Mouse (Mus musculus) spleen, embryonic (tissue): ENCODE data around the gene Scn2b.

Experiments
- CTCF ChIA-PET: fragments of 350-600 bp; sonication (Branson Sonifier 250); formaldehyde crosslinking; loops from one replicate; lab custom pipeline; 2022; lab: Charles Lee

Gene Scn2b

DNA sequence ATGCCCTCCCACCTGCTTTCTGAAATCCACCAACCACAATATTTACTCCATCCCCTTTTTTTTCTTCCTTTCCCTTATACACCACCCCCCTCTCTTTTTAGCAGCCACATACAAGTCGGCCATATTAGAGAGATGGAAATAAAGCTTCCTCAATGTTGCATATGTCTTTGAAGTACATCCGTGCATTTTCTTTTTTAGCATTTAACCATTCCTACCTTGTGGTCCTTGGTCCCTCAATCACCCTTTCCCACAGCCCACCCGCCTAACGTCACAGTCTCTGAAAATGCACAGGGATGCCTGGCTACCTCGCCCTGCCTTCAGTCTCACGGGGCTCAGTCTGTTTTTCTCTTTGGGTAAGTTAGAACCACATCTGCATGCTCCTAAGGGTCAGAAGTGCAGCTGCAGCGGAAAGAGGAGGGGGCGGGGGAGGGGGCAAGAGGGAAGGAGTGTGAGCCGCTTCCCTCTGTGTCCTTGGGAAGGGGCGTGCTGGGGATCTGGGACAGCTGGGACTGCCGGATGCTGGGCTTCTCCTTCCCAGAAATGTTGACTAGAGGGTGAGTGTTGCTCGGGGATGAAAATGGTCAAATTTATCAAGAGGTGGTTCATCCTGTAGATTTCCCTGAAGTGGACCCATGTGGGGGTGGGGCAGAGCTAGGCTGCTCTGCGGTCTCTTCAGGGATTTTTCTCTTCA, at the start of gene Scn2b:
Gene Scn2b, plus strand, starts transcription at position 42 of the 691 bp plus-strand sequence.
- CTCF ChIA-PET = interaction anchor here (0.7 to 4.9 kb wide), 2 partner anchors 17 to 129 kb away, joined by 4 to 38 read pairs; no protein-coding TSS in a partner anchor

DNA sequence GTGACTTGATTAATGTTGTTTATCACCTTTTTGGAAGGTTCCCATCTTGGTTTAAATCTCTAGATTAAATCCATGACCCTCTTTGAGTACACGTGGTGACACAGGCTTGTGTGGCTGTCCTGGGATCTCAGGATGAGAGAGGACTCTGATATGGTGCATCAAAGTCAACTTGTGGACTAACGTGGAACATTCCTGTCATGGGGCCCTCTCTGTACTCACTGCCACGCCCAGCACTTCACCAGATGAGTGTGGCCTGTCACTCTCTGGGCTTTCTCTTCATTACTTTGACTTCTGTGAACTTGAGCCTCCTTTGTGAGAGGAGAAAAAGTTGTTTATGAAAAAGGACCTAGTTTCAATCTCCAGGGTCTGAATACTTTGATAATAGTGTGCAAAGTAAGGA, 45.8 kb upstream of the Scn2b start:
- CTCF ChIA-PET = no interaction called here

DNA sequence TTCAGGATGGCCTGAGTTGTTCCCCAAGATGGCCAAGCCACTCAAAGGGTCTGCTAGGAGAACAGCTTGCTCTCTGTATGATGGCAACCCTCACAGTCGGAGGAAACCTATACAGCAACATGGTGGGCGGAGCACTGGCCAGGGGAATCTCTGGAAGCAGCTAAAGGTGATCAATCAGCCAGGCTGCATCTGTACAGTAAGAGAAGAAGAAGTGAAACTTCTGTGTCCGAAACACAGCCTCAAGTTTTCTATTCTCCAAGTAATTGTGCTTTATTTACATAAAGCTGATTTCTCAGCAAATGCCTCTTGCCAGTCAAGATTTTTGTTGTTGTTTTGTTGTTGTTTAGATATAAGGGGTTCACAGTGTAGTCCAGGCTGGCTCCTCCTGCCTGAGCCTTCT, 39.7 kb upstream of the Scn2b start:
- CTCF ChIA-PET = no interaction called here

DNA sequence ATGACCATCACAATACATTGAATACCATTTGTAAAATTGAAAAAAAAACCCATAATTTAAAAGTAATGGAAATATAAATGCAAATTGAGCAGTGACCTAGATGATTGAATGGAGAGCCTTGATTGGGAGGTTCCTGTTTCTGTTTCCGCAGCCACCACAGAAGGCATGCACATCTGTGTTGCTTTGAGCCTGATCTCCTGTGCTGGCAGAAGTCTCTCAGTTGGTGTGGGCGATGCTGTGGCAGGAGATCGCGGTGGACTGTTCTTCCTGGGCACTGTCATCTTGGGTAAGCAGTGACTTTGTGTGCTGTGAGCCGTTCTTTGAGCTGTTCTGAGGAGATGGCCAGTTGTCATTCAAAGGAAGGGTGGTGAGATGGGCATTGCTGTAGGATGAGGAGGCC, 38.6 kb upstream of the Scn2b start, which contains the start of gene Jaml:
Gene Jaml, plus strand, starts transcription at position 173 of the 400 bp plus-strand sequence.
- CTCF ChIA-PET = no interaction called here

DNA sequence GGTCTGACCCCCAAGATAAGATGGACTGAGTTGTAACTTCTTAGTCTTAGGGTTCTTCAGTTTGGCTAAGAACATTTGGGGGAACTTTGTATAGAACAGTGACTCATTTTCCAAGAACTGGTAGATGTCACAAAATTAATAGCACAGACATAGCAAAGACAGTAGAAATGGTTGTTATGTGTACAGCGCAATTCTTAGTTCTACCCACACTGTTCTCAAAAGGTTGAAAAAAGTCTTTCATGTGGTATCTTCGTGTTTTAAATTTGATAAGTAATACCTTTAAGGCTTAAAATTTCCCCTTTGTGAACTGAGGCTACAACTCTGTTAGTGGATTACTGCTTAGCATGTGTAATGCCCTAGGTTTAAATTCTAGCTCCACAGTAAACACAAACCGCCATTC, 34.5 kb upstream of the Scn2b start:
- CTCF ChIA-PET = no interaction called here

DNA sequence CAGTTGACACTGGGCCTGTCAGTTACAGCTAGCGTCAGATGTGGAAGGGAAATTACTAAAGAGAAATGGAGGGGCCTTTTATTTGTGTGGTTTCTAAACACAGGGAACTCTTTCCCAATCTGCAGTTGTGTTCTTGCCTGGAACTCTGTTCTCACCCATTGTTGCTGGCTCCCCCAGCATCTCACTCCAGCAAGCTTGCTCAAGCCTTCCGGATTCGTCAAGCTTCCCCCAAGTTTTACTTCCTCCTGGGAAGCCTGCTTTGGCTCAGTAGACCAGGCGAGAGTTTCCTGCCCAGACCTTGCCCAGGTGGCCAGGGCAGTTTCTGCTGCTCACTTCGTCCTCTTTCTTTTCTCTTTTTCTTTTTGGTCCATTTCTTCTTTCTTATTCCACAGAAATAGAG, 33.0 kb upstream of the Scn2b start:
- CTCF ChIA-PET = interaction anchor here (0.6 kb wide), 1 partner anchor 960 kb away, joined by 5 read pairs; no protein-coding TSS in a partner anchor

DNA sequence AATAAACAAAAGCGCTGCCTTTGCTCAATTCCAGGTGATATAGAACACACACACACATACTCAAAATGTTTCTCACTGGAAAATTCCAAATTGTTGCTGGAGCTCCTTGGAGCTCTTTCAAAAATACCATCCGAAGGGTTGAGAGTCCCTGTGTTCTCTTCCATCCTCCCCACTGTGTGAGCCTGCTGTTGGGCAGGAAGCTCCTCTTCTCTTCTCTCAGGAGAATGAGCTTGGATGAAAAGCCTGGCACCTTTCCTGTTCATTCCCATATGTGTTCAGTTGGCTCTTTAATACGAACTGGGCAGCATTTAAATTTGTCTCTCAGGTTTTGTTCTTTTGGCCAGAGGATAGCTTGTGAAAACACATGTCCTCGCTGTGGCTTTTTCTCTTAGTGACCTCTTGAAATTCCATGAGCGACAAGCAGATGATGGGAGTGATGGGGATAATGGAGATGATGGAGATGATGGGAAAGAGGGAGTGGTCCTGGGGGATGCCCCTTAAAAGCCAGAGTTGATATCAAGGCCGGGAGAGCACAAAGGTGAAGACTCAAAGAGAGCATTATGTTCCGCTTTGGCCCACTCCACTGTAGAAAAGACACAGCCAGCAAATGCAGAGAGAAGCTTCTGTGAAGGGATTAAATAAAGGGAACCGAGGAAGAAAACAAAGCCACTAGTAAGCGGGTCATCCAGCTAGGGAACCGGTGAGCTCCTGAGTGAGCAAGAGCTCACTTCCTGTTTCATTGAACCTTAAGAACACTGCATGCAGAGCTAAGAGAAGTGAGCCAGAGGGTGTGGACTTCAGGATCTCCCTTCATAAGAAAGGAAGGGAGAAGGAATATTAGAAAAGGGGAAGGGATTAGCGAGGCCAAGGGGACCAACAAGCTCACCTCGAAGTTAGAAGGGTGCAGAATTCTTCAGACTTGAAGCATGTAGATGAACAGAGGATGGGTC, 31.6 kb upstream of the Scn2b start:
- CTCF ChIA-PET = interaction anchor here (0.5 to 0.6 kb wide), 2 partner anchors 115 to 614 kb away, joined by 3 to 29 read pairs; no protein-coding TSS in a partner anchor

DNA sequence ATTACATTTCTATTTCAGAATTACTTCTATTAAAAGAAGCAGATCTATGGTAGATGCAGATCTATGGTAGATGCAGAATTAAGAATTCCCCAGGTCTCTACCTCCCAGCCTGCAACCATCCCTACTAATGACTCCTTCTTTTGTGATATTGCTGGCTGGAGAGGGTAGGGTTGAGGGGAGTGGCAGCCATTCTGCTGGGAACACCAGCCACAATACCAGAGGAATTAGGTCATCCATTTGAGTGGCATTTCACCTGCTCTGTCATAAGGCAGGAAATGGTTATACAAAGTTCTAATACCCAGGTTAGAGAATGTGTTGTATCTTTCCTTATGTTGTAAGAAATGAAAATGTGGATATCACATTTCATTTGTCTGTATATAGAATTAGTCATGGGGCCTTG, 29.5 kb upstream of the Scn2b start:
- CTCF ChIA-PET = no interaction called here

DNA sequence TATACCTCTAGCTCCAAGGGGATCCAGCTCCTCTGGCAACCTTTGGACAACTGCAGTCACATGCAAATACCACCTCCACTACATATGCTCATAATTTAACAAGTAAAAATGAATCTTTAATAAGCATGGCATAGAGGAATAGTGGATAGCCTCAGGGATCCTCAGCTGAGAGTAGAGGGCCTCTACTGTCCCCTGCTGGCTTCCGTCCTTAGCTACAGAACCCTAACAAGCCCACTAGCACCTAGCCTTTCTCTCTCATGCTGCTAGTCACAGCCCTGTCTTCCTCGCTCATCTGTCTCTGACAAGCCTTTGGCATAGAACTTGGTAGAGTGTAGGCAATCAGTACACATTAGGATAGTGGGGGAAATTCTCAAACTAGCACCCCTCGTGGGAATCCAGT, 26.8 kb upstream of the Scn2b start:
- CTCF ChIA-PET = no interaction called here

DNA sequence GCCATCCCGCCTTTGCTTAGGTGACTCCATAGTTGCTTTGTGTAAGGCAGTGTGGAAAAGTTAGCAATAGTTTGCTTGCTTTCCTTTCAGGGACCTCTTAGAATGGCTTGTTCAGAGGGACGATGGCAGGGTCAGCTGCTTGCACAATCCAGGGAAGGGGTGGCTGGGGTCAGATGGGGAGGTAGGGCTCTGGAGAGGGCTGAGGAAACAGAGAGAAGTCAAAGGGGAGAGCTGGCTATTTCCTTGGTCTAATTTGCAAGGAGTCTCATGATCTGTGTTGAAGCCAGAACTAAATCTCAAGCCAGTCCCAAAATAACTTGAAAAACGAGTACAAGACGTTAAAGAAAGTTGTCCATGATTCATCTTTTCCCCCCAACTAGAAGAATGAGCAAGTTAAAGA, 24.9 kb upstream of the Scn2b start:
- CTCF ChIA-PET = no interaction called here

DNA sequence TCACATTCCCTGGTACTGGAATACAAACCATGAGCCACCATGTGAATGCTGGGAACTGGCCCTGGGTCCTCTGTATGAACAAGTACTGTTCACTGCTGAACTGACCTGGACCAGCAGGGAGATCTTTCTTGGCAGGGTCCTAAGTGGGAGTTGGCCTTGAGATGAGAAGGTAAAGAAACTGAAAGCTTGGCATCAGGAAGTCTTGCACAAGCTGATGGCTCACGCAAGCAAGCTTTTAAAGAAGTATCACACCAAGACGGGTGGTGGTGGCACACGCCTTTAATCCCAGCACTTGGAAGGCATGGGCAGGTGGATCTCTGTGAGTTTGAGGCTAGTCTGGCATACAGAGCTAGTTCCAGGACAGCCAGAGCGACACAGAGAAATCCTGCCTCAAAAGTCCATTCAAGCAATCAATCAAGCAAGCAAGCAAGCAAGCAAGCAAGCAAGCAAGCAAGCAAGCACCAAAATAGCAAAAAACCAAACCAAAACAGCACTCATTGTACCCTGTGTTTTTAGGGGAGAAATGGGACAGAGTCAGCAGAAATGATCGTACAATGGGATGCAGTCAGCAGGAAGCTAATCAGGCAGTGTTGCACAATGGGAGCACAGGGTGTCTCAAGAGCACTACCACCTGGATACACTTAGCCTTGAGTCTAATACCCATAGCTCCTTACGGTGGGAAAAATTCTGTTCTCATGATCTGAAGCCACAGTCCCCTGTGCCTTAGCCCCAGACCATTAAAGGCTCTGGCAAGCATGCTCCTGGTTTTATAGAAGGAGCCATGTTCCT, 22.2 kb upstream of the Scn2b start:
- CTCF ChIA-PET = no interaction called here

DNA sequence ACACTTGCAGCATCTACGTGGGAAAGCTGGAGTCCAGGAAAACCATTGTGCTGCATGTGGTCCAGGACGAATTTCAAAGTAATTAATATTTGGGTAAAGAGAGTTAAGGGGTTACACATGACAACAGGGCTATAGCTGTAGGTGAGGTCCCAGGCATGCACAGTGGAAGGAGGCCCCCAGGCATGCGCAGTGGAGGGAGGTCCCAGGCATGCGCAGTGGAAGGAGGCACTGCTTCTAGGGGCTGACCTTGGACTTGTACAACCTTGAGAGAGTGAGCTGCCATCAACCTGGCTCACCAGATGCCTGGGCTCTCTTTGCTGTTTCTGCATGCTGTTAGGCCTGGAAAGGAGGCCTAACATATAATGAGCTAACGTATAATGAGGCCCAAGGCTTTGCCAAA, 19.7 kb upstream of the Scn2b start:
- CTCF ChIA-PET = no interaction called here

DNA sequence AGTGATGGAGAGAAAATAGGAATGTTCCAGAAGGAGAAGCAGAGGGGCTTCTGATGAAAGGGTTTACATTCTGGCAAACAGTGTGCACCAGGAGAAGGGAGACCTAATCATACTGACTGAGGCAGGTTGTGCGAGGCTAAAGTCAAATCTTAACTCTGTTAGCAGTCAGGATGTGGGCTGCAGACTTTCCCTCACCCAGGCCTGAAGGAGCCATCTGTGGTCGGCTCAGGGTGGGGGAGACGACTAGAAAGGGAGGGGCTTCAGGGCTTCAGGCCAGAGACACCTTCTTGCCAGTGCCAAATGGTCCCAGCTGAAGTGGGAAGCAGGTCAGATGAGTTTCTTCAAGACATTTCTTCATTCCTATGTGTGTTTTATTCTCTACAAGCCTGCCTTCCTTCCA, 19.2 kb upstream of the Scn2b start:
- CTCF ChIA-PET = no interaction called here

DNA sequence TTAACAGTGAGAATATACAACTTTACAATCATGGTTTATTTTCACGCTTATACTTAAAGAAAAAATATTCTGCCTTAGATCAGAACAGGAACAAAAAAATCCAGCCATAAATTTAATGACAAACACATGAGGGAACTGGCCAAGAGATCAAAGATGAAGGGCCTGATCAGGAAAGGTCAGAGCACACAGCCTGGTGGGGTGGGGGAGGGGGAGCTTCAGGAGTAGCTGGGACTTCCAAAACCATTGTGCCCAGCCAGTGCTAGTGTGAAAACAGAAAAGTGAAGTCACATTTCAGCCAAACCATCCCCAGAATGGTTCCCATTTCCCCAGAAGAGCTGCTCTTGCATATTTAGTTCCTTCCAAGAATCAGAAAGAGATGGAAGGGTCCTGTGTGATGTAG, 15.1 kb upstream of the Scn2b start:
- CTCF ChIA-PET = no interaction called here

DNA sequence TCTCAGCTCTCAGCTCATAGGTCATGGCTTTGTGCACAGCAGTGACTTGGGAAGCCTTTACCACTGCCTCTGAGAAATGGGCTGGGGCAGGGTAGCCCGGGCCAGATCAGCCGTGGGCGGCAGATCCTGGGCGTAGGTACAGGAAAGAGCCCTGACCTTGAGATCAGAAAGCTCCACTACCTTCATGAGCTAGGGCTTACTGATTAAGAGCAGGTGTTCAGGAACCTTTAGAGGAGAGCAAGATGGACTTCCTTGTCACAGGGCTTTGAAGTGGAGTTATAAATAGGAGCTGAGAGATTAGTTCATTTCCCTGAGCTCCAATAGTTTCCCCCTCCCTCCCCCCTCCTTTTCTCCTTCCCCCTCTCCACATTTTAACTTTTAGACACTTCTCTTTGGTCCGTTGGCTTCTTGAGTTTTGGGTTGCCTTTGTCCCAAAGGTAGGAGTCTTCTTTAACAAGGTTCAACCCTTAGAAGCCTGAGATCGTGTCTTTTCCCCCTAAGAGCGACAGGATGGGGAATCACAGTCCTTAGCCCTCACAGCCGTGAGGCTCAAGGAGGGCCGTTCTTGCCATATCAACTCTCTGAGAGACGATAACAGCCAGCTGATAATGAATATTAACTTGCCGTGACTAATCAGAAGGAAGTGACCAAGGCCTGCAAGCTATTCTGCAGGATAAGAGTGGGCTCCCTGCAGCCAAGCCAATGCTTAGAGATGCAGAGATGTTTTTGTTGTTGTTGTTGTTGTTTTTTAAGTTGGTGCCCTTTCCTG, 14.2 kb upstream of the Scn2b start:
- CTCF ChIA-PET = no interaction called here

DNA sequence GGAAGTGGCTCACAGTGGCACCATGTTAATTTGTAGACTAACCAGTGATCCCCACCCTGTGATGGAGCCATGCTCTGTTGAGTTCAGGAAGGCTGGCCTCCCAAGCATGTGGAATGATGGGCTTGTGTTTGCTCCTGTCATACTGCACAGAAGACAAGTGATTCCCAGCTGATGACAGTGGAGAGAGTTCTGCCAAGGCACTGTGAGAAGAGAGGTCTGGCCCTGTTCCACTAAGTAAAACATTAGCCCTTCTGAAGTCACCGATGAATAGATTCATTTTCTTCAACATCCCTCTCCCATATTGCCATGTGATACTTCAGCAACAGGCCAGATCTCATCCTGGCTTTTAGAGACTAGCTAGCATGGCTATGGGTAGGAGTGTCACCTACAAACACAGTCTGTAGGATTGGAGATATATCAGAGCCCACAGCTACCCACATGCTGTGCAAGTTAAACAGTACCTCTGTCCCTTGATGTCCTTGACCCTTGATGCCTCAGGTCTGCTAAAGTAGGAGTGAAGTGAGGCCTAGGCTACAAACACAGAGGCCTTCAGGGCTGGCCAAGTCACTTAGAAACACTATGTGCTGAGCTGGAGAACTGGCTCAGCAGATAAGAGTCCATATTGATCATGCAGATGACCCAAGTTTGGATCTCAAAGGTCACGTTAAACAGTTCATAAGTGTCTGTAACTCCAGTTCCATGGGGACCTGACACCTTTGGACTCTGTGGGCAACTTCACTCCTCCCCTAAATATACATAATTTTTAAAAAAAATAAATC, 11.8 kb upstream of the Scn2b start:
- CTCF ChIA-PET = no interaction called here

DNA sequence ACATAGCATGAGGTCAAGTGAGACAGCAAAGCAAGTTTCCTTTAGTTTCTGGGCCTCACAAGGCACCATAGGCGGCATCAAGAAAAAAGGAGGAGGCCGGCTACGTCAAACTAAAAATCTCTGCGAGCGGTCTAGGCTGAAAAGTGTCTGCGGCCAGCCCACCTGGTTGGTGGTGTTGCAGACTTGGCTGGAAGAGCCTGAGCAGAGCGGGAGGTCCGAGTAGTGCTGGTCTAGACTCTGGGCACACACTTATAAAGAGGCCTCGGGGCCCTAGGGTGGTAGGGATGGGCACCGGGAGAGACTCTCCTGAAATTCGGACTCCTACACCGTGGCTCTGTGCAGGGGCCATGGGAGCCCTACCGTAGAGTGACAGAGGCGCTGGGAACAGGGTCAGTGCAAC, 1.9 kb upstream of the Scn2b start:
- CTCF ChIA-PET = no interaction called here

DNA sequence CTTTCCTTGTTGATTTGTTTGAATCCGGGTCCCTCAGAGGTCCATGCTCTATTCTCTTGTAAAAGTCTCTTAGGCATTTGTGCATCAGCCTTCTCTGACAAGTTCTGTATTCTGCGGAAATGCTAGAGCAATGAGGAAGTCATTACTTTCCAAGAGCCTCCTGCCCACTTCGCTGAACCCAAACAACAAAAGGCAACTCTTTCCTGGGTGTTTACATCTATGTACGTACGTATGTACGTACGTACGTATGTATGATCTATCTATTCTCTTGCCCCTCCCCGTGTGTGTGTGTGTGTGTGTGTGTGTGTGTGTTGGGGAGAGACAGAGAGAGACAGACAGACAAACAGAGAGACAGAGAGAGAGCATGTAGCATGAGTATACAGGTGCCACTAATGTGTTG, 763 bp upstream of the Scn2b start:
- CTCF ChIA-PET = no interaction called here

DNA sequence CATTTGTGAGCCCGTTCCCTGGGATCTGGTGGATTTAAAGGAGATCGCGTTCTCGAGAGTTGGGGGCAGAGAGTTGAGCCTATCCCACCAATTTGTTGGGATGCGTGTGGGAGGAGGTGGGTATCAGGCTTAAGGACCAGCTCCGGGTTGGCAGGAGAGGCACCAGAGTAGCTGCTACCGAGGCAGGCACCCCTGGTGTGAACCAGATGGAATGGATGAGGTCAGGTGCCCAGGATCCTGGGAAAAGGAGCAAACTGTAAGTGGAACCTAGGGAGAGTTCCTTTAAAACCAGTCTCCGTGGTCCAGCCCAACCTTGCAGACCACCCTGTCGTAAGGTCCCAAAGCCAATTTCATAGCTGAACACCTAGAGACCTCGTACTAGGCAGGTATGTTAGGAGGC, 970 bp downstream of the Scn2b start:
- CTCF ChIA-PET = interaction anchor here (0.7 to 4.9 kb wide), 3 partner anchors 16 to 130 kb away, joined by 4 to 38 read pairs (median 4); no protein-coding TSS in a partner anchor

DNA sequence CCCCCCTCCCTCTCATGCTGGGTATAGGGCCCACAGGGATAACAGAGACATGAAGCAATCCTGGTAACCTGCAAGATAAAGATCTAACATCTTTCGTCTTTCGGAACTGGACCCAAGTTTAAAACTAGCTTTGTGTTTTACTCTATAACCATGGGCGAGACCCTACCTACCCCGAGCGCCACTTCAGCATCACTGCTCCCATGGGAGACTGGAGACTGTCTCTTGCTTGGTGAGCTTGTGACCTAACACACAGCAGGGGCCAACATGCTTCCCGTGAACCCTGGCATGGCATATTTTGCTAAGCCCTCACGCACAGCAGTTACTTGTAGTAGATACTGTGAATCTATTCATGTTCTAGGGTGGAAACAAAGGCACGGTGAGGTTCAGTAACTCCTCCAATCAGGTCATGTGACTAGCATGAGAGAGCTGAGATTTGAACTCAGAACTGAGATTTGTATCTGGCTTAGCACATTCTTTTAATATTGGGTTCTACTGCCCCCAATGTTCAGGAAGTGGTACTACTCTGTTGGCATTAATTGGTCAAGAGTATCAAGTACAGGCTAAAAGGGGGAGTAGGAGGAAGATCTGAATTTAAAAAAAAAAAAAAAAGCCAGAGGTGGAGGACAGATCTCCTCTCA, 1.9 kb downstream of the Scn2b start:
- CTCF ChIA-PET = interaction anchor here (1.4 to 4.9 kb wide), 2 partner anchors 15 to 26 kb away, joined by 4 to 38 read pairs; no protein-coding TSS in a partner anchor
